Mouse (Mus musculus): ENCODE measurements around the gene Clrn1.

The Clrn1 gene

GRCm38 (mm10) chr3:58831586-58831985 is 53.6 kb downstream of the Clrn1 start:
- no peak for DNase-seq (ENCODE audit: low read depth, low spot score)

DNA sequence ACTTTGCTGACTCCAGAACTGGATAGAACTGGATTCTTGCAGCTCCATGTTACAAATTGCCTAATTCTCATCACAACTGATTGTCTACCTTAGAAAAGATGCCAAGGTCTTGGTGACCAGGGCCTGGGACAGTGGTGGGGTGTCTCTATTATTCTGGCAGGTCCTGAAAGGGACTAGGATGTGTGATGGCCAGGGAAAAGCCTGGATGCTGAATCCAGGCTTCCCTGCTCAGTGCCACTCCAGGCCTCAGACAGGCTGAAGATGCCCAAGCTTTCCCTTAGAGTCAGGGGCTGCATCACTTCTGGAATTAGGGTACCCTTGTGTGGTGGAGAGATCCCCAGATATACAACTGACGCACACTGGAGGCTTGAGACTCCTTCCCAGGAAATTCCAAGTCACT is 55.2 kb downstream of the Clrn1 start:
- DNase-seq (ENCODE audit: low read depth, low spot score), result no peak

DNA sequence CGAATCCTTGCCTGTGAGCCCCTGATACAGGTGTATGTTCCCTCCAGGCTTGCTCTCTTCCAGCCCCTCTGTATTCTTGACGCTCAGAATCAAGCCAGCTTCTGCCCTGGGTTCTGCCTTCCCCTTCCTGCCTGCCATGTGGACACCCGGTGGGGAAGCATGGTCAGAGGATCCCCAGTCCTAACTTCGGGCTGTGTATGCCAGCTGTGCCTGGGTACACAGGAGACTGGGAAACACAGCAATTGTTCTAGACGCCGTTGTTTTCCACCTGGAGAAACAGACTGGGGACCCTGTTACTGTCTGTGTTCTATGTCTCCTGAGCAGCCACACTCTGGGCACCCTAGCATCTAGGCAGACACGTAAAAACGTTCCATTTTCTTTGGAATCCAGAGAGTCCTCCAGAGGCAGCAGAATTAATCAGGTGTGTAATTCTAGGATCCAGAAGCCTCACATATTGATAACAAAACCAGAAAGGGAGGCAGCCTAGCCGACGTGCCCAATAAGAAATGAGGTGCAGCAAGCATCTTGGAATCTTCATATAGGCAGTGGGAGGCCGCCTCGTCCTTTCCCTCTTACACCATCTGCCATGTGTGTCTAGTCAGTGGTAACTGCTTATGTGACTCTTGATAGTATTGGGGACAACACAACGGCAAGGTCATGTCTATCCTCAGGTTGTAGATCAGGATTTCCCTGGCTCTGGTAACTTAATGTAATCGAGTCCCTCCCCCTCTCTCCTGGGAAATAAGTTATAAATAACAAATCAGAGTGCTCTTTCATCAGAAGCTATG is 56.6 kb downstream of the Clrn1 start:
- DNase-seq (ENCODE audit: low read depth, low spot score), result no peak

DNA sequence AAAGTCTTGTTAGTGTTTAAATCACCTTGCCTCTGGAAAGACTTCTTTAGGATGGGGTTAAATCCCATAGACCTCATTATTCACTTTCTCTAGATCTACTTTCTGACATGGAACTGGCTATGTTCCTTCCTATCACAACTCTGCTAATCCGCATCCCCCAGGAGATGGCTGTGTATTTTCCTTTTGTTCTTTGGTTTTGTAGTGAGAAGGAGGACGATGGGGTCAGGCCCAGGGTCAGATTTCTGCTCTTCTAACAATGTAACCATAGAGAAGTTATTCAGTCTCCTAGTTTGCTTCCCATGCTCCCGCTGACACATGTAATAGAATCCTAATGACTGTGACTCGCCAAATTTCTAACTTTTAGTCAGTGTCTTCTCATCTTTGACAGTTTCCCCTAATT is 58.9 kb downstream of the Clrn1 start:
- no peak for DNase-seq (ENCODE audit: low read depth, low spot score)

DNA sequence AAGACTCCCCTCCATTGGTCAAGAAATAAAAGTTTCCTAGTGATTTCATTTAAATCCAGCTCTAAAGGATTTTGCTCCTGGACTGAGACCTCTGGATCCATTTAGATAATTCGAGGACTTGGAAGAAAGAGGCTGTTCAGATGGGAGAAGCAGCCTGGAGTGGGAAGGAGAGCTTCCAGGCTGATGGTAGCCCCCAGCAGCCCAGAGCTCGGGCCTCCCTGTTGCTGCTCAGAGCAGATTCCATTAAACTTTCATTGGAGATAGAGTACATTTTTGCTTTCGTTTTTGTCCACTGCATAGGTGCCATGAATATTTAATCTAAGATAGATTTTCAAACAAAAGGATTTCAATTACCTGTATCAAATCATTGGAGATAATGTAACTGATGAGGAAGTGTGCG is 62.9 kb downstream of the Clrn1 start, which contains the start of gene Mindy4b-ps:
Gene Mindy4b-ps, minus strand, starts transcription at position 101 of the 400 bp plus-strand sequence.
- DNase-seq (ENCODE audit: low read depth, low spot score), result no peak

- peak; percentile 34 for DNase-seq (ENCODE audit: low read depth, low spot score)
Observed at GRCm38 (mm10) chr3:58817337-58817736, 67.8 kb downstream of the Clrn1 start.

DNA sequence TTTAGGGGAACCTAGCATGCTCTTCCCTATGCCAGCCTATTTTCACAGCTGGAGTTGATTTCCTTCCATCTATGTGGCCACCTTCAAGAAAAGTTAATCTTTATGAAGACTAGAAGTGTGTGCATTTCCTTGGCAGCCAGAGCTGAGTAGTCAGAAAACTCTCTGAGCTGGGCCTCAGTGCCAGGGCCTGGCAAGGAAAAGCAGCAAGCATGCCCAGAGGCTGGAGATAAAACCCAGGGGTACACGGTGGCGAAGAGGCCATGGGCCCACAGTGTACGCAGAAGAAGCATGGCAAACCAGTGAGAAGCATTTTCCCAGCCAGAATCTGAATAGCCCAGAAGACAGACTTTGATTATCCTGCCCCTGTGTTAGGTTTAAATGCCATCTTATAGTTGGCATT is 70.9 kb downstream of the Clrn1 start:
- no peak for DNase-seq (ENCODE audit: low read depth, low spot score)

- no peak for DNase-seq (ENCODE audit: low read depth, low spot score)
Observed at GRCm38 (mm10) chr3:58810353-58810752, 74.8 kb downstream of the Clrn1 start.

GRCm38 (mm10) chr3:58809111-58809915 is 75.8 kb downstream of the Clrn1 start:
- DNase-seq (ENCODE audit: low read depth, low spot score), result no peak

DNA sequence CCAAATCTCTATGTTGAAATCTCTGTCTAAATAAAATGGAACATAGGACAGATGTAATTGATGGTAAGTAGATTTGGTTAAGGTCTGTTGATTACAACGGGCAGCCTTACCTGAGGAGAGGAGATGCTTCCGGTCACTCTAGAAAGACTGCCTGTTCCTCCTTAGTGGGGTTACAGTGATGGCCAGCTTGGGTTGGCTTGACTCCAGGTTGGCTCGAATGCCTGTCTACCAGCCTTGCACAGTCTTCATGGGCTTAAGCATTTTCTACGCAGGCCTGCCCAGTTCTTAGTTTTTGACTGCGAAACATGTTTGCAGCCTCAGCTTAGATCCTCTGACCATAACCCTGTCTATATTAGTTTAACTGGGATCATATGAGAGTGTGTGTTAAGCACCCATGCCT is 76.5 kb downstream of the Clrn1 start:
- DNase-seq (ENCODE audit: low read depth, low spot score), result no peak

DNA sequence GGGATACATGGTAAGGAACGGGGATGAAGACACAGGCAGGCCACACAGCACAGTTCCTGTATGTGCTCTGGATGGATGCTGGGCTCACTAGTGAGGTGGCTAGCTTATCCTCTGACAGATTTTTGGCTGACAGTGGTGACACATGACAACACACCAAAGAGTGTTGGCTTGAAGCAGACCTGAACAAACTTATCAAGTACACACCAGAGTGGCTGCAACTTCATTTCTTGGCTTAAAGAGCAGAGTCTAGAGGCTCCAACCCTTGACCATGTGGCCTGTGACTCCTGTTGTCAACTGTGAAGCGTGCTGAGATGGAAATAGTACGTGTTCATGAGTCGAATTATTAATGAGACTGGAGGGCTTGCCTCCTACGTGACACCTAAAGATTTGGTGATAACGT is 80.4 kb downstream of the Clrn1 start:
- no peak for DNase-seq (ENCODE audit: low read depth, low spot score)

DNA sequence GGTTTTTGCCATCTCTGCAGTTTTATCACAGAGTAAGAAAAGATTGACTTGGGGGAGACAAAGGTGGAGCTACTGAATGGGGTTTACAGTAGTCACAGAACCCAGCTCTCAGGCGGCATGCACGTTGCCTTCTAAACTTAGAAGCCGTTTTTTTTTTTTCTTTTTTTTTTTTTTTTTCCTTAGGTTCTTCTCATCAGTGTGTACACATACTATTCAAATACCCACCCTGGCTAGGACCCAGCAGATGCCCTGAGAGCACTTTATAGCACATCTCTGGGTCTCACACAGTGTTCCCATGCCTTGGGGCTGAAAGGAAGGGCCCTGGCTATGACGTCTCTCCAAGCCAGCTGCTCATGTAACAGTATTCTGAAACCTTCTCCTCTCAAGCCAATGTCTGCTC is 86.5 kb downstream of the Clrn1 start:
- DNase-seq (ENCODE audit: low read depth, low spot score), result no peak

DNA sequence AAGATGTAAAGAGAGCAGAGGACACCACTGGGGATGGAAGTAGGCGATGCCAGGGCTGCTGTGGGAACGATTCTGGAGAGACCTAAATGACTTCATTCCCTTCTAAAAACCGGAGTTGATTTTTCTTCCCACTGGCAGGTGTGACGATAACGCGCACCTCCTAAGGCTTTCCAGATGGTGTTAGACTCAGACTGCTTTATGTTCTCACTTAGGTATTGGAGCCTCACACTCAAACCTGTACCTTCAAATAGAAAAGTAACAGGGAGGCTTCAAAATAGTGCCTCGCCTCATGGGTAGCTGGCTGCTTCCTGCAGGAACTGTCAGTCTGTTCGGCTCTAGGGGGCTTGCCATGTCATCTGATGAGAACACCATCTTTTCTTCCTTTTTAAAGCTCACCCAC is 86.9 kb downstream of the Clrn1 start:
- DNase-seq (ENCODE audit: low read depth, low spot score), result no peak

Measured in ES-CJ7 (cell line).